Mouse (Mus musculus) heart, adult 18-20 months (tissue): ENCODE data around the gene Gabarap. TPM values are rescaled to one million over a fixed set of nuclear protein-coding genes. Genes with fewer than 3 reads are reported as not detected.

ENCODE experiments used
- microRNA-seq, 2 experiments: library from miRNA; unstranded; fragments of <30 nt; microRNA quantifications; one replicate each; pipeline ENCODE4 v1.2.0; 2022
- total RNA-seq, 2 experiments: library from RNA; stranded (reverse); gene quantifications; 2 replicates each; pipeline ENCODE4 v1.2.3; 2021

Gene Gabarap
- total RNA-seq, 2 experiments from 2014 or later, result 285 to 320 TPM

Small RNAs within 50 kb of the gene (microRNA-seq; reads per million reads assigned to microRNA genes)
- gene Gm44349 (0 to 0.76 reads per million in 2 experiments), gene Mir324 (1,353 to 1,413 reads per million in 2 experiments)

Other genes starting within 250 kb of the Gabarap start
- gene Polr2a, start 232.5 kb upstream of the Gabarap start, total RNA-seq, result 10 to 100 TPM; 27.4 to 33.4 TPM
- gene Slc35g3, start 229.2 kb upstream of the Gabarap start, total RNA-seq, result not detected
- 10 to 100 TPM; 41.7 to 44.7 TPM for gene Zbtb4, start 225.2 kb upstream of the Gabarap start, total RNA-seq
- 1 to 10 TPM; 2.0 to 4.6 TPM for gene Chrnb1, start 195.2 kb upstream of the Gabarap start, total RNA-seq
- gene Fgf11, start 189.3 kb upstream of the Gabarap start, total RNA-seq, result 1 to 10 TPM; 2.6 to 3.0 TPM
- gene Tmem102, start 185.5 kb upstream of the Gabarap start, total RNA-seq, result under 1 TPM; 0.17 to 0.49 TPM
- not detected for gene Gm39566, start 175.8 kb upstream of the Gabarap start, total RNA-seq
- gene Spem2, start 172.7 kb upstream of the Gabarap start, total RNA-seq, result not detected
- not detected for gene Spem1, start 169.0 kb upstream of the Gabarap start, total RNA-seq
- gene Nlgn2, start 153.4 kb upstream of the Gabarap start, total RNA-seq, result 1 to 10 TPM; 3.3 to 3.9 TPM
- gene Tmem256, start 152.6 kb upstream of the Gabarap start, total RNA-seq, result 100 to 1,000 TPM; 232 to 246 TPM
- 10 to 100 TPM; 19.6 to 21.4 TPM for gene Plscr3, start 144.8 kb upstream of the Gabarap start, total RNA-seq
- gene Tnk1, start 132.4 kb upstream of the Gabarap start, total RNA-seq, result not detected
- gene Tmem95, start 113.1 kb upstream of the Gabarap start, total RNA-seq, result not detected
- gene Kctd11, start 109.7 kb upstream of the Gabarap start, total RNA-seq, result 1 to 10 TPM; 2.0 to 2.5 TPM
- 1 to 10 TPM in 1 of 2 experiments, under 1 TPM in 1; 0.72 to 4.4 TPM for gene Acap1, start 95.6 kb upstream of the Gabarap start, total RNA-seq
- under 1 TPM in 1 of 2 experiments, not detected in 1; 0.41 TPM for gene 2810408A11Rik, start 90.2 kb upstream of the Gabarap start, total RNA-seq
- 10 to 100 TPM; 42.1 to 48.0 TPM for gene Neurl4, start 90.1 kb upstream of the Gabarap start, total RNA-seq
- 10 to 100 TPM; 26.2 to 27.5 TPM for gene Gps2, start 77.3 kb upstream of the Gabarap start, total RNA-seq
- gene Eif5a, start 69.2 kb upstream of the Gabarap start, total RNA-seq, result 100 to 1,000 TPM; 415 to 425 TPM
- 10 to 100 TPM; 14.6 to 23.1 TPM for gene Ybx2, start 55.3 kb upstream of the Gabarap start, total RNA-seq
- gene Slc2a4, start 43.0 kb upstream of the Gabarap start, total RNA-seq, result 100 to 1,000 TPM; 402 to 439 TPM
- 1 to 10 TPM in 1 of 2 experiments, not detected in 1; 1.3 TPM for gene Cldn7, start 26.4 kb upstream of the Gabarap start, total RNA-seq
- 100 to 1,000 TPM; 130 to 144 TPM for gene Ctdnep1, start 10.0 kb upstream of the Gabarap start, total RNA-seq
- gene Elp5, start 8.6 kb upstream of the Gabarap start, total RNA-seq, result 10 to 100 TPM; 46.2 to 53.1 TPM
- gene Phf23, start 4.6 kb downstream of the Gabarap start, total RNA-seq, result 10 to 100 TPM; 18.4 to 19.7 TPM
- 1 to 10 TPM; 3.4 to 4.8 TPM for gene Dvl2, start 9.5 kb downstream of the Gabarap start, total RNA-seq
- gene Acadvl, start 24.3 kb downstream of the Gabarap start, total RNA-seq, result 1,000 to 10,000 TPM; 1,326 to 1,372 TPM
- gene Dlg4, start 25.8 kb downstream of the Gabarap start, total RNA-seq, result 1 to 10 TPM; 5.9 to 6.8 TPM
- not detected for gene Asgr1, start 62.9 kb downstream of the Gabarap start, total RNA-seq
- under 1 TPM in 1 of 2 experiments, not detected in 1; 0.21 TPM for gene Asgr2, start 101.5 kb downstream of the Gabarap start, total RNA-seq
- 1 to 10 TPM; 3.5 to 5.1 TPM for gene Mgl2, start 139.2 kb downstream of the Gabarap start, total RNA-seq
- 1 to 10 TPM; 3.1 to 3.5 TPM for gene Clec10a, start 165.1 kb downstream of the Gabarap start, total RNA-seq
- gene Slc16a11, start 221.6 kb downstream of the Gabarap start, total RNA-seq, result 1 to 10 TPM in 1 of 2 experiments, under 1 TPM in 1; 0.65 to 2.2 TPM
- 1 to 10 TPM; 2.1 to 2.9 TPM for gene Slc16a13, start 229.9 kb downstream of the Gabarap start, total RNA-seq
- gene Bcl6b, start 238.7 kb downstream of the Gabarap start, total RNA-seq, result 10 to 100 TPM in 1 of 2 experiments, 1 to 10 TPM in 1; 5.5 to 15.5 TPM
- gene 0610010K14Rik, start 246.8 kb downstream of the Gabarap start, total RNA-seq, result 10 to 100 TPM; 29.1 to 30.6 TPM
- 1 to 10 TPM; 2.7 TPM for gene Gm21988, start 248.7 kb downstream of the Gabarap start, total RNA-seq
- gene Rnasek, start 248.7 kb downstream of the Gabarap start, total RNA-seq, result 100 to 1,000 TPM in 1 of 2 experiments, 10 to 100 TPM in 1; 97.8 to 102 TPM